Mouse (Mus musculus) kidney, postnatal 10 days (tissue): ENCODE measurements around the gene Nuak1.
"Not testable (repeated sequence)": the region's sequence is repeated elsewhere in the genome, so short reads cannot be mapped to it uniquely, and the experiment has no call there.

Experiments used
- DNase-seq: peaks from one replicate; pipeline ENCODE4 v3.0.0; 2021; ENCODE audit warnings: mixed read lengths

Gene Nuak1

DNA sequence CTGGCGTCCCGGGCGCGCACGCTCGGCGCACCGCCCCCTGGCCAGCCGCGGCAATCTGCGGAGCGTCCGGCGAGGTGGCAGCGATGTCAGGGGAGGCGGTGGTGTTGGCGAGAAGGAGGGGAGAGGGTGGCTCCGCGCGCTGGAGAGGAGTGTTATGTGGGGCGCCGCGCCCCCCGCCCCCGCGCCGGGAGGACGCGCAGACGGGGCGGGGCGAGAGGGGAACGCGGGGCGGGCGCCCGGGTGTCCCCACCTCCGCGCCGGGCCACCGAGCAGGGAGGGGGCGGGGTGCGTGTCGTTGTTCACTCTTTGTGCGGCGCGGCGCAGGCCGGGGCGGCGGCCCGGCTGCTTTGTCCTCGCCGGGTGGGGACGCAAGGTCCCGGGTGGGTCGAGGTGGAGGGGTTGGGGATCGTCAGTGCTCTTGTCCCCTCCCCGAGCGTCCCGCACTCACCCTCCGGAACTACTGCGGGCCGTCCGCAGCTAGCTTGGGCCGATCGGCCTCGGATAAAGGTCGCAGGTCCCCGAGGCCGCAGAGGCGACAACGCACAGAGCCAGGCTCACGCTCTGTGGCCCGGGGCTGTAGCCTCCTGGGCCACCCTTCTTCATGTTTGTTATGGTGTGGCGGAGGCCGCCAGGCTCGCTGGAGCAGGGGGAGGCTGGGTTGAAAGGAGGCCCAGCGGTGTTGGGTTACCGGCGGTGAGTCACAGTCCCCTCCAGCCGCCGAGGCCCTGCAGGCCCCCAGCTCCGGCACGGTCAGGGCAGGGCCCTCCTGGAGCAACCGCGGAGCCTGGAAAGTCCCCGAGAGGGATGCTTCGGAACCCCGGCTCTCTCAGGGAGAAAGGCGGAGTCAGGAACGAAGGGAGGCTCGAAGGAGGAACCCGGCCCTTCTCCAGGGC lies at the start of gene Nuak1:
TSS of gene Nuak1 (minus strand) at position 57 of the 893 bp plus-strand sequence.
- peak; percentile 97 for DNase-seq

- no peak for DNase-seq
Observed at GRCm38 (mm10) chr10:84490115-84490514, 49.7 kb upstream of the Nuak1 start.

- peak; percentile 80 for DNase-seq
Observed at GRCm38 (mm10) chr10:84488315-84488714, 47.9 kb upstream of the Nuak1 start.

DNA sequence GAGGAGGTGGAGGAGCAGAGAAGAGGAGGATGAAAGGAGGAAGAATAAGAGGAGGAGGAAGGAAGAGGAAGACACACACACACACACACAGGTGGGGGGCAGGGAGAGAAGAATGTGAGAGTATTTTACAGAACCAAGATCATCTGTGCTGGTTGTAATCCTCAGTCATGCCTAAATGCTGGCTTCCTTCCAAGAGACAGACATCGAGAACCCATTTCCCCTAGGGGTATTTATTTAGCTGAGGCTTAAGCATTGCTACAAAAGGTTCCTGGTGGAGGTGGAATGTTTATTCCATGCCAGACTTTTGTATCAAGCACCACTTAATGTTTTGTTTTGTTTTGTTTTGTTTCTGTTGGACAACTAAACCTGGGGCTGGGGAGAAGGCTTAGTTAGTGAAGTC lies 44.3 kb upstream of the Nuak1 start:
- DNase-seq: no peak

DNA sequence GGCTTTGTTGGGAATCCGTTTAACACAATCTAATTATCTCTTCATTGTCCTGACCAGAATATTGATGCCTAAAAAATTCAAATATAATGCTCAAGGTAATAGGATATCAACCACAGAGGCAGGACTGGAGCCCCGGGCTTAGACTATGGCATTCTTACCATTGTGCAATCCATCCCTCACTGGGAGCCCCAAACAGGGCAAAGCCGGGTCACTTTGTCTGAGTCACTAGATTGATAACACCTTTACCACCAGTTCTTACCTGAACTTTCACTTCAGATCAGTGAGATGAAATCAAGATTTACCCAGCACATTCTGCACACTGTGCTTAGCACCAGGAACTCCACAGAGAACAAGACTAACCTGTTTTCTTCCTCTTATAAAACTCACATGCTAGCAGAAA lies 43.2 kb upstream of the Nuak1 start:
- no peak for DNase-seq

GRCm38 (mm10) chr10:84483069-84483468 lies 42.7 kb upstream of the Nuak1 start:
- no peak for DNase-seq

GRCm38 (mm10) chr10:84482418-84482817 lies 42.0 kb upstream of the Nuak1 start:
- not testable (repeated sequence) for DNase-seq

- peak; percentile 66 for DNase-seq
Observed at GRCm38 (mm10) chr10:84481327-84481671, 40.9 kb upstream of the Nuak1 start.

DNA sequence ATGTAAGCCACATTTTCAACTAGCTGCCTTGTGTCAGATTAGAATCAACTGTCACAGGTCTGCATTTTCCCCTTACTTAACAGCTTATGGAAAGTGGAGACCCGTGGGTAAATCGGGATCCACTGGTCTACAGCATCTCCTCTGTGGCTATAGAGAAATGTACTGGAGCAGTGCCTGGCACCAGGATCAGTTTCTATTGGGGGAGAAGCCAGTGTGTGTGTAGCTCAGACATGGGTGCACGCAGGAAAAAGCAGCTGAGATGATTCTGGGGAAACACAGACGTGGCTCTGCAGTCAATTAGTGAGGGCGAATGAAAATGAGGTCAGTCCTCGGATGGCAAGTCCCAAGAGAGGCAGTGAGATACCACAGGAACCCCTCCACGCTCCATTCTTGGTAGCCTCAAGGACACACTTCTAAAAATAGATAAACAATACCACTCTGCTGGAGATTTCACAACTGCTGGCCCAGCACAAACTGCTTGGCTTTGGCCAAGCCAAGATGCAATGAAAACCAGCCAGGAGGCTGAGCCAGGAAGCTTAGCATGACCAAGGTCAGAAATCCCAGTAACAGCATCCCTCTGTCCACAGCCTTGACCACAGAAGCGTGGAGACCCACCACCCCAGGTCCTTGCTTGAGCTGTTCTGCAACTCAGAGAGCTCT lies 40.4 kb upstream of the Nuak1 start:
- DNase-seq: peak; percentile 40

DNA sequence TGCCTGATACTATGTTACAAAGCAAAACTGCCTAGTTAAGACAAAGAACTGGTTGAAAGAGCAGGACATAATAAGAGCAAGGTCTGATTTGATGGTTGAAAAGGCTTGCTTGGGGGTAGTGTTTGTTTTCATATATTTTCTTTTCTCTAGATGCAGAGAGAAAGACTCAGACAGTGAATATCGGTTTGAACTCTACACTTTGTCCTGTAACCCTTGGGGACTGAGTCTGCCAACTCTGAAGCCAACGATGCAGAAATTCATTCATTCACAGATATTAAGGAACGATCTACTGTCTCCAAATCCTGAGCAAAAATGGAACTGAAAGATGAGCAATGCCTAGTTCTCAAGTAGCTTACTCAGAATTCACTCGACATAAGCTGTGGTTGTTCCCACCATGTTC lies 39.7 kb upstream of the Nuak1 start:
- no peak for DNase-seq

GRCm38 (mm10) chr10:84477613-84478076 lies 37.2 kb upstream of the Nuak1 start:
- DNase-seq: no peak

DNA sequence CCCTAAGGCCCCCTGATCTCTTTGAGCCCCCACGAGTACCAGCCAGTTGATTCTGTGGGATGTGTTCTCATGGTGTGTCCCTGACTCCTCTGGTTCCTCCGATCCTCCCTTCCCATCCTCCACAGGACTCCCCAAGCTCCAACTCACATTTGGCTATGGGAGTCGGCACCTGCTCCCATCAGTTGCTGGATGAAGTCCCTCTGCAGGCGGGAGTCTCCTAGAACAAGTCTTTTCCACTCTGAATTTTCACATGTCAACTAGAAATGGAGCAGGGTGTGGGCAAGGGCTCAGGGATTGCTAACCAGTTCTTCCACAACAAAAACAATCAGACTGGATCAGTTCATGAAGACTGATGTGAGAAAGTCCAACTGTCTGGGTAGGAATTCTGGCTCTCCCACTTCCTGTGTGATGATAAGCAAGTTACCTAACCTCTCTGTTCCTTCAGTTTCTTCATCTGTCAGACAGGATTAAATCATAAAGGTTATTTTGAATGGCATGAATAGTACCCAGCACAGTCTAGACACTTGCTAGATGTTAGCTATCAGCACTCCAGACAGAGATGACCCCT lies 36.7 kb upstream of the Nuak1 start:
- no peak for DNase-seq

GRCm38 (mm10) chr10:84467555-84468164 lies 27.3 kb upstream of the Nuak1 start:
- DNase-seq: no peak

DNA sequence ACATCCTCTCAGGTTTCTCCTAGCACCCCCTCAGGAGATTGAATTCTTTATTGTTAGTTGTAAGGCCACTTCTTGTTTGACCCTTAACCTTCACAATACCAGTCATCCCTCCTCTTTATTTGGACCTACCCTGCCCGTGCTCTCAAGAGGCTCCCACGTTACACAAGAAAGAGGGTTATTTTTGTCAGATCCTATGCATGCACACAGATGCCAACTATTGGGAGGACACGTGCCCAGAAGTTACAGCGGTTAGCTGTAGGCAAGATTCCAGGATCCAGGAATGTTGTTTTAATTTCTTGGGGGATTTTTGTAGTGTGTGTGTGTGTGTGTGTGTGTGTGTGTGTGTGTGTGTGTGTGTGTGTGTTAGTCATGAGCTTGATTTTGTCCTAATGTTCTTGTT lies 25.1 kb upstream of the Nuak1 start:
- no peak for DNase-seq

DNA sequence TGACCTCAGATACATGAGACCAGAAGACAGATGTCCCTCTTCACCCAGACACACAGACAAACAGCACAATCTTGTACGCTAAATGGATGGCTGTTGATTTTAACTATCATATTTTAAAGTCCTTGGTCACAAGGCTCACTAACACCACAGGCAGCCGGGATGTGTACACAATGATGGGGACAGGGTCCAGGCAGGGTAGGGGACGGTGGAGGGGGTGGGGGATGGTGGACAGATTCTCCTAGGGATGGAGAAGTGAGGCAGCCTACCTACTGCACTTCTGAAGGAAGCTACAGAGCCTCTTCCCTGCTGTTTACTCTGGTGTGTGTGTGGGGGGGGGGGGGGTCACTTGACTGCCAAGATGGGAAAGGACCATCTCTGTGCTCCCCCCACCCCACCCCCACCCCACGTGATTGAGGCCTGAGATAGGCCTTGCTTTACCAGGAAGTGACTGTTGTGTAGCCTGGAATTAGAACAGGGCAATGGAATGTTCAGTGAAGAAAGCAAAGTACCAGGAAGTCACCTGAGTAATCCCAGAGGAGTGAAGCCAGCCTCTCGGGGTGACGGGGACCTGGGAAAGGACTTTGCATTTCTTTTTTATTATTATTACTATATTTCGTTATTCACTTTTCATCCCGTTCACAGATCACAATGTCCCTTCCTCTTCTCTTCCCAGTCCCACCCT lies 20.2 kb upstream of the Nuak1 start:
- no peak for DNase-seq

DNA sequence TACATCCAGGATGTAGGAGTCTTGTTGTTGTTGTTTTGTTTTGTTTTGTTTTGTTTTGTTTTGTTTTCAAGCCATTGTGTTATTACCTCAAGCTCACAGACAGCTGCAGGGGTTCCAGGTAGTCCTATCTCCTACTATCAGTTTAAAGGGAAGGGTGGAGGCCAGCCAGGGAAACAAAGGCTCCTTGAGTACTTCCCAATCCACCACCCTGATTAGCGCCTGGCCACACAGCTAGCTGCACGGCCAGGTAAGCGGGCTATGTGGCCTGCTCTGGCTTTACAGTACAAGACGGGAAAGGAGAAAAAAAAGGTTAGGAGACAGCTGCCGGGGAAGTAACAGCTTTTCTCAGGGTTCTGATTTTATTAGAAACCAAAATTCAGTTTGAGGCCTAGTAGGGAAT lies 17.7 kb upstream of the Nuak1 start:
- DNase-seq: no peak

GRCm38 (mm10) chr10:84457539-84457938 lies 17.1 kb upstream of the Nuak1 start:
- DNase-seq: no peak

DNA sequence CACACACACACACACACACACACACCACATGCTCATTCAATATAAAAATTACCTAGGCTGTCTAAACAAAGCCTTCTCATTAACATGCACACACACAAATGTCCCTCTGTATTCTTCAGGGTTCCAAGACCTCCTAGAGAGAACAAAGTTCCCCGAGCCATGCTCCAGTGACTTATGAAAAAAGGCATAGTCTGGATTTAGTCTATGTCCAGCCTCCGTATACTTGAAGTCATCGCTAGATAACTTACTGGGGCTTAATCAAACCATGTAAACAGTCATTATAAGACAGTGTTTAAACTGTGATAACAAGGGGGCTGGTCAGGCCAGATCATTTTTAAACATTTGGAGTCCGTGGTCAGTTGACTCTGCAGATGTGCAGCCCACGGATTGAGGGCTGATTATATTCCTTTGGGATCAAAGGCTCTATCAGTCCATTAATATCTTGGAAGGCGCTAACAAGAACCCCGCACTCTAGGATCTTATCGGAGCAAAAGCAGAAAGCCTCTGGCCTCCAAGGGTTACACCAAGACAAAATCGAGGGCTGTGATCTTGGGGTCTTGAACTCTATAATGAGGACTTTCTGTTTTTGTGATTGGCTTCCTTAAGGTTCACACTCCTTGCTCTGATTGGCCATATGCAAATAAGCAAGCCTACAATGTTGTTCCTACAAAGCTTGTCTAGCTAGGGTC lies 16.4 kb upstream of the Nuak1 start:
- DNase-seq: no peak

DNA sequence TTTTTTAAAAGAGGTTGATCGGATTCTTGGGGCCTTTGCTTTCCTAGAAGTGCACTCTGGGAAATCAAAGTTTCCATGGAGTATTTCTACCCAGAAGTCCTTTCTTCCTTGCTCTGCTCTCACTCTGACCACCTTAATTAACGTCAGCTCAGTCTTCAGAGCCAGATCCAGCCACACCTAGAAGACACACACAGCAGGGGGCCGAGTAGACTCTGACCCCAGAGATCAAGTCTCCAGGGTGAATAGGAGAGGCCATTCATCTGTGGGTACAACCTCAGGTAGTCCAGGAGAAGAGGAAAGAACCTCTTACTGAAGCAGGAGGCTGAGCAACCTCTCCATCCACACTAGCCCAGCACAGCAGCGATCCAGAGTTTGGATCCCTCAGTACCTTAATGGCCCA lies 11.5 kb upstream of the Nuak1 start:
- DNase-seq: no peak

DNA sequence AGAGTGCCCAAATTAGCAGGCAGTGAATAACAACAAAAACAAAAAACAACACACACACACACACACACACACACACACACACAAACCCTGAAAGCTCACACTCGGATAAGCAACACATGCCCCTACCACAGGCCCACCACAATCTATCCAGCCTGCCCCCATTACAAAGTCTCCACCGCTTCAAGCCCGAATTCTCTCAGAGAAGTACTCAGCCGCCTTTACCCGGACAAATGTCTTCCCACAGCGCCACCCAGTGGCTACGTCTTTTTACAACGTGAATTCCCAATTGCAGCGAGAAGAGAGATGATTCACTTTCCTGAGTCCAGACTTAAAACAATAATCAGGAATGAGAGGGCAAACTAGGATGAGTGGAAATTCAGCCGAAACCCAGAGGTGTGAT lies 10.3 kb upstream of the Nuak1 start:
- DNase-seq: peak; percentile 93

DNA sequence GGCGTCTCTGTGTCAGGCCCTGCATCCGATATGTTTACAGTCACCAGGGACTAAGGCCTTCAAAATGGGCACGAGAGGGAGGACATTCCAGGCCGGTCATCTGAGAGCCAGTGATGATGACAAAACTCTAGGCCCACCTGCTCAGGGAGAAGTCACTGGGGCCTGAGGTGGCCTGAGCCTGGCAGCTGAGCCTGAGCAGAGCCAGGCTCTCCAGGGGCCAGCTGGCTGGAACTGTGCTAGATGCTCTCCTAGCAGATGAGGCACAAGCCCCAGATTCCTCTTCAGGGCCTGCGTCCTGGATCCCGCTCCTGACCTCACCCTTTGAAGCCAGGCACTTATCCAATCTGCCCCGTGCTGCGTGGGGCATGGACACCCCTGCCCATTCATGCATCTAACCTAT lies 9.3 kb upstream of the Nuak1 start:
- no peak for DNase-seq

DNA sequence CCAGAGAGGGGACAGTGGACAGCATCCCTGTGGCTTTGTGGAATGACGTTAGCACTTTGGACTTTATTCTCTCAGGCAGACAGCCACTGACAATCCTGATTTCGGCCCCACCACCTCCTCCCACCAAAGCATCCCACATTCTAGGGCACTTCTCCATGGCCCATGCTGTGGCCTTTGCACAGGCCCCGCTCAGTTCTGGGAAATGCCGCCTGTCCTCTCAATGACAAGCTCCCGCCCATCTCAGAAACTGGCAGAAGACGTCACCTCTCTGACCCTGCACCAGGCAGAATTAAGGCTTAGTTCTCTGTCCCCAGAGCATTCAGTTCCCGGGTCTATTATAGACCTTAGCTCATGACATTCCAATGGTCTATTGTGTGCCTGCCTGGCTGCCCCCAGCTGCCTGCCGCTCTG lies 7.0 kb upstream of the Nuak1 start:
- no peak for DNase-seq
